Mouse (Mus musculus) small intestine, adult 10 weeks (tissue): Measurements from ENCODE around the gene Gm10471. TPM values are rescaled to one million over a fixed set of nuclear protein-coding genes. Genes with fewer than 3 reads are reported as not detected.

ENCODE experiments used
- polyA plus RNA-seq: library from polyadenylated mRNA; stranded (reverse); fragments of 350-450 nt; fragmentation: Illumina TruSeq; extraction: RNeasy Lipid Tissue Mini Kit (QIAGEN cat#74804); gene quantifications from one replicate; pipeline ENCODE4 v1.2.3, GENCODE M21; 2014; ENCODE audit warnings: low replicate concordance

Gene Gm10471
- not detected for polyA plus RNA-seq

DNA sequence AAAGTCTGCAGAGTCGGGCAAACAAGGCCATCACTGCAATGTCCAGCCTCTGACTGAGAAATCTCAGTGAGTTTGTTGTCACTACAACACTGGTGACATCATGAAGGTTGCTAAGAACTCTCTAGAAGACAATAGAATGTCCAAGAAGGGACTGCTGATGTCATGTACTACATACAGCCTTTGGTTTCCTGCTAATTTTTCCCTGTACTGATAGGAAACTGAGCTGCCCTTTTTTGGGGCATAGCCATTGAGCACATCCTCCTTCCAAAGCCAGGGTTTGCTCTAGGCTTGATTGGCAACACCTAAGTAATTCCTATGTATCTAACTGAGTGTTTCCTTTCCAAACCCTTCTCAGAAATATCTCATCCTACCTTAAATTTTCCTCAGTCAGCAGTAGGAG, at the start of gene Gm10471:
Gene Gm10471 (minus strand): TSS at position 101 of the 400 bp plus-strand sequence.

DNA sequence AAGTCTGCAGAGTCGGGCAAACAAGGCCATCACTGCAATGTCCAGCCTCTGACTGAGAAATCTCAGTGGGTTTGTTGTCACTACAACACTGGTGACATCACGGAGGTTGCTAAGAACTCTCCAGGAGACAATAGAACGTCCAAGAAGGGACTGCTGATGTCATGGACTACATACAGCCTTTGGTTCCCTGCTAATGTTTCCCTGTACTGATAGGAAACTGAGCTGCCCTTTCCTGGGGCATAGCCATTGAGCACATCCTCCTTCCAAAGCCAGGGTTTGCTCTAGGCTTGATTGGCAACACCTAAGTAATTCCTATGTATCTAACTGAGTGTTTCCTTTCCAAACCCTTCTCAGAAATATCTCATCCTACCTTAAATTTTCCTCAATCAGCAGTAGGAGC, 32.2 kb upstream of the Gm10471 start, which contains the start of gene Gm10220:
Gene Gm10220 (minus strand): TSS at position 101 of the 400 bp plus-strand sequence.

DNA sequence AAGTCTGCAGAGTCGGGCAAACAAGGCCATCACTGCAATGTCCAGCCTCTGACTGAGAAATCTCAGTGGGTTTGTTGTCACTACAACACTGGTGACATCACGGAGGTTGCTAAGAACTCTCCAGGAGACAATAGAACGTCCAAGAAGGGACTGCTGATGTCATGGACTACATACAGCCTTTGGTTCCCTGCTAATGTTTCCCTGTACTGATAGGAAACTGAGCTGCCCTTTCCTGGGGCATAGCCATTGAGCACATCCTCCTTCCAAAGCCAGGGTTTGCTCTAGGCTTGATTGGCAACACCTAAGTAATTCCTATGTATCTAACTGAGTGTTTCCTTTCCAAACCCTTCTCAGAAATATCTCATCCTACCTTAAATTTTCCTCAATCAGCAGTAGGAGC, 16.2 kb upstream of the Gm10471 start, which contains the start of gene 5031410I06Rik:
Gene 5031410I06Rik (minus strand): TSS at position 101 of the 400 bp plus-strand sequence.

DNA sequence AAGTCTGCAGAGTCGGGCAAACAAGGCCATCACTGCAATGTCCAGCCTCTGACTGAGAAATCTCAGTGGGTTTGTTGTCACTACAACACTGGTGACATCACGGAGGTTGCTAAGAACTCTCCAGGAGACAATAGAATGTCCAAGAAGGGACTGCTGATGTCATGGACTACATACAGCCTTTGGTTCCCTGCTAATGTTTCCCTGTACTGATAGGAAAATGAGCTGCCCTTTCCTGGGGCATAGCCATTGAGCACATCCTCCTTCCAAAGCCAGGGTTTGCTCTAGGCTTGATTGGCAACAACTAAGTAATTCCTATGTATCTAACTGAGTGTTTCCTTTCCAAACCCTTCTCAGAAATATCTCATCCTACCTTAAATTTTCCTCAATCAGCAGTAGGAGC, 30.6 kb downstream of the Gm10471 start, which contains the start of gene Gm7347:
Gene Gm7347 (minus strand): TSS at position 101 of the 400 bp plus-strand sequence.

DNA sequence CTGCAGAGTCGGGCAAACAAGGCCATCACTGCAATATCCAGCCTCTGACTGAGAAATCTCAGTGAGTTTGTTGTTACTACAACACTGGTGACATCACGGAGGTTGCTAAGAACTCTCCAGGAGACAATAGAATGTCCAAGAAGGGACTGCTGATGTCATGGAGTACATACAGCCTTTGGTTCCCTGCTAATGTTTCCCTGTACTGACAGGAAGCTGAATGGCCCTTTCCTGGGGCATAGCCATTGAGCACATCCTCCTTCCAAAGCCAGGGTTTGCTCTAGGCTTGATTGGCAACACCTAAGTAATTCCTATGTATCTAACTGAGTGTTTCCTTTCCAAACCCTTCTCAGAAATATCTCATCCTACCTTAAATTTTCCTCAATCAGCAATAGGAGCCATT, 49.6 kb downstream of the Gm10471 start, which contains the start of gene Speer4a:
Gene Speer4a (minus strand): TSS at position 101 of the 400 bp plus-strand sequence.

Other genes starting within 250 kb of the Gm10471 start
- not detected for gene Gm21663, start 146.9 kb downstream of the Gm10471 start, polyA plus RNA-seq
- not detected for gene Gm21671, start 134.9 kb downstream of the Gm10471 start, polyA plus RNA-seq
- gene Gm21680, start 116.6 kb downstream of the Gm10471 start, polyA plus RNA-seq = not detected
- not detected for gene Gm21698, start 100.6 kb downstream of the Gm10471 start, polyA plus RNA-seq
- gene Gm1979, start 84.5 kb downstream of the Gm10471 start, polyA plus RNA-seq = not detected
- not detected for gene Gm5862, start 66.4 kb downstream of the Gm10471 start, polyA plus RNA-seq
- not detected for gene Speer4a, start 49.7 kb downstream of the Gm10471 start, polyA plus RNA-seq
- not detected for gene Gm7347, start 30.7 kb downstream of the Gm10471 start, polyA plus RNA-seq
- gene 5031410I06Rik, start 16.1 kb upstream of the Gm10471 start, polyA plus RNA-seq = not detected
- not detected for gene Gm10220, start 32.1 kb upstream of the Gm10471 start, polyA plus RNA-seq
- not detected for gene Gm7361, start 168.4 kb upstream of the Gm10471 start, polyA plus RNA-seq